Mouse (Mus musculus) embryonic fibroblast, embryonic 13.5 days (primary cell): ENCODE results near the gene Kcnb1.

Source experiments
- CTCF ChIP-seq: IDR thresholded peaks from 2 replicates; pipeline ENCODE4 v1.5.1; 2011; ENCODE audit warnings: mild to moderate bottlenecking, control low read depth, low read length, moderate library complexity, borderline replicate concordance; ENCODE audit not compliant: insufficient read depth
- POLR2A ChIP-seq: IDR thresholded peaks from 2 replicates; pipeline ENCODE4 v1.6.1; 2011; ENCODE audit warnings: low read depth, mild to moderate bottlenecking, control low read depth, low read length, moderate library complexity

GRCm38 (mm10) chr2:167048698-167049358 lies 141.1 kb downstream of the Kcnb1 start:
- TF ChIP-seq POLR2A, result no peak
- no peak for TF ChIP-seq CTCF
